Mouse (Mus musculus): ENCODE results near the gene Gm2075.
"Not testable (repeated sequence)": the region's sequence is repeated elsewhere in the genome, so short reads cannot be mapped to it uniquely, and the experiment has no call there.

The Gm2075 gene

DNA sequence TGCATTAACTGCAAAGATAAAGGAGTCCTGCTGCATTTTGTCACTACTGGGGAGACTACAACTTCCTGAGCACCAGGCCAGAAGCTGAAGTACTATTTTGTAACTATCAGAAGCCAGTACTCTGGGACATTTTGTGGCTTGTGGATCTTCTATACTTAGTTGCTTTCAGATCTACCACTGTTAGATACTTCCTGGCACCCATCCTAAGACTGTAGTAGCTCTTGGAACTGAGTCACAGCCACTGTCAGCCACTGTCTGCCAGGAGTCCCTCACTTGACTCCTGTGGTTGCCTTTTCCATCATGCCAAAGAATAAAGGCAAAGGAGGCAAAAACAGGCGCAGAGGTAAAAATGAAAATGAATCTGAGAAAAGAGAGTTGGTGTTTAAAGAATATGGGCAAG lies at the start of gene Gm2075:
Gene Gm2075, plus strand, starts transcription at position 301 of the 400 bp plus-strand sequence.
- not testable (repeated sequence) for DNase-seq

DNA sequence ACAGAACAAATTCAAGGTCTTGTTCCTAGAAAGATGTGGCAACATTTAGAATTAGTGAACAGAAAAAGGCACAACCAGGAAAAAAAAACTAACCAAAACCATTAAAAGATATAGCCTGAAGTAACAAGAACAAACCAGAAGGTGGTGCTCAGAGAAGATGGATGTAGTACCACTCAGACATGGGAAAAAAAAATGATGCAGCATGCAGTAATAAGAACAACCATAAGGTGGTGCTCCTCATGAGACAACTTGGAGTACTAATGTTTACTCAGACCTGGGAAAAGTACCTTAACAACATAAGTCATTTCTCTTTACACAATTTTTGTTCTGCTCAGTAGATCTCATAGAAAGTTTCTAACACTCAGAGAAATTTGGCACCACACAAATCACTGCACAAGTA lies 27.6 kb upstream of the Gm2075 start:
- DNase-seq = not testable (repeated sequence)

- DNase-seq = not testable (repeated sequence)
These were observed 7.5 kb upstream of the Gm2075 start for GRCm38 (mm10) chr12:88004118-88004517.

DNA sequence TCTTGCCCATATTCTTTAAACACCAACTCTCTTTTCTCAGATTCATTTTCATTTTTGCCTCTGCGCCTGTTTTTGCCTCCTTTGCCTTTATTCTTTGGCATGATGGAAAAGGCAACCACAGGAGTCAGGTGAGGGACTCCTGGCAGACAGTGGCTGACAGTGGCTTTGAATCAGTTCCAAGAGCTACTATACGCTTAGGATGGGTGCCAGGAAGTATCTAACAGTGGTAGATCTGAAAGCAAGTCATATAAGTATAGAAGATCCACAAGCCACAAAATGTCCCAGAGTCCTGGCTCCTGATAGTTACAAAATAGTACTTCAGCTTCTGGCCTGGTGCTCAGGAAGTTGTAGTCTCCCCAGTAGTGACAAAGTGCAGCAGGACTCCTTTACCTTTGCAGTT lies 7.0 kb downstream of the Gm2075 start, which contains the start of gene Gm6803:
Gene Gm6803, minus strand, starts transcription at position 101 of the 400 bp plus-strand sequence.
- DNase-seq = not testable (repeated sequence)

DNA sequence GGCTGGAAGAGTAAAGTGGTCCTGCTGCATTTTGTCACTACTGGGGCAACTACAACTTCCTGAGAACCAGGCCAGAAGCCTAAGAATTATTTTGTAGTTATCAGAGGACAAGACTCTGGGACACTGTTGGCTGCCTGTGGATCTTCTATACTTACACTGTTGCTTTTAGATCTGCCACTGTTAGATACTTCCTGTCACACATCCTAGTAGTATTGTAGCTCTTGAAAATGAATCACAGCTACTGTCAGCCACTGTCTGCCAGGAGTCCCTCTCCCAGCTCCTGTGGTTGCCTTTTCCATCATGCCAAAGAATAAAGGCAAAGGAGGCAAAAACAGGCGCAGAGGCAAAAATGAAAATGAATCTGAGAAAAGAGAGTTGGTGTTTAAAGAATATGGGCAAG lies 15.1 kb downstream of the Gm2075 start, which contains the start of gene Gm2056:
Gene Gm2056, plus strand, starts transcription at position 301 of the 400 bp plus-strand sequence.
- DNase-seq = not testable (repeated sequence)

DNA sequence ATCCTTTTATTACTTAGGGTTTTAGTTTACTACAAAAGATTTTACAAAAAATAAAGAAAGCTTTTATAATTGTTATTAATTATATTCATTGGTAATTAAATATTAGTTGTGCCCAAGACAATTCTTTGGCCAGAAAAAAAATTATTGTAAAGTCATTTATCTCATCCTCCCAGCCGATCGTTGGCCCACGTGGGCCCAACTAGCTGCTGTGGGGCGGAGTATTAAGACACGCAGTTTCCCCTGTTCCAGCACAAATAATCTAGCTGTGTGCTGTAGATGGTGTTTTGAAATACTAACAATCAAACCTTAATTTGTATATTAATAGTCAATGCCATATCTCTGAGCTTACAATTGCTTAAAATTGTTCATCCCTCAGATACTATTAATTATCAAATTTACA lies 20.6 kb downstream of the Gm2075 start:
- not testable (repeated sequence) for DNase-seq

DNA sequence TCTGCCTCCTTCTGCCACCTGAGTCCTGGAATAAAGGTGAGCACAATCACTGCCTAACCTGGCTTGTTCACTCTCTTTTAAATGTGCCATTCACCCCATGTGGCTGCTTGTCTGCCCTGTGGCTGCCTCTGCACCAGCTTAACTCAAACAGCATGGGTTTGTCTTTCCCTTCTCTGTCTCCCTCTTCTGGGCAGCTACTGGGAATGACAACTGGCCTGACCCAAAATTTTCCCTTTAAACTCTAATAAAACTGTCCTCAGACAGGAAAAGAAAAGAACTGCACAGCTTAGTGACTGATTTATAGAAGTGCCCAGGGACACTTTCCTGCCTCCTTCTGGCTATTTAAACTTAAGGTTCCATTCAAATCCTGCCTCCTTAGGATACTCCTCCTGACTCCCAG lies 27.4 kb downstream of the Gm2075 start:
- not testable (repeated sequence) for DNase-seq

DNA sequence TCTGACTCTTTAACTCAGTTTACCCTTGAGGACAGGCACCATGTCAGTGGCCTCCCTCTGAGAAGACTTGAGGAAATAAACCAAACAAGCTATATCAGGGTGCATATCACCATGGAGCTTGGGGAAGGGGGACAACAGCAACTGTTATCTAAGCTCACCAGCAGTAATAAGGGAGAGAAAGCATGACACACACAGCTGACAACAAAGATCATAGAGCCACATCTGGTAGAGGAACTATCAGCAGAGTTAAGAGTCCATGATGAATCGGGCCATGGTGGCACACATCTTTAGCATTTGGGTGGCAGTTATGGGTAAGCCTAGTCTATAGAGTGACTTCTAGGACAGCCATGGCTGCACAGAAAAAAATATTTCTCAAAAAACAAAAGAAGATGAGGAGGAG lies 28.1 kb downstream of the Gm2075 start:
- DNase-seq = not testable (repeated sequence)

GRCm38 (mm10) chr12:88045226-88045625 lies 33.6 kb downstream of the Gm2075 start:
- not testable (repeated sequence) for DNase-seq
